Mouse (Mus musculus) ovary, postnatal 10 days (tissue): ENCODE data around the gene Wdr78.
A peak's percentile ranks its signal among the peaks of the same experiment; 100 is the strongest.

Source experiments
- DNase-seq: peaks from one replicate; pipeline ENCODE4 v3.0.0; 2022; ENCODE audit warnings: low spot score

The Wdr78 gene

GRCm38 (mm10) chr4:103114184-103115111, at the start of gene Wdr78, which contains the start of gene Mier1:
Wdr78 (minus strand) TSS chr4:103114555.
Mier1 (plus strand) TSS chr4:103114390.
- peak; percentile 86 for DNase-seq

GRCm38 (mm10) chr4:103158781-103159180, 44.4 kb upstream of the Wdr78 start:
- DNase-seq: no peak

- no peak for DNase-seq
These were observed 37.6 kb upstream of the Wdr78 start for GRCm38 (mm10) chr4:103151946-103152345.

GRCm38 (mm10) chr4:103146339-103146738, 32.0 kb upstream of the Wdr78 start:
- peak; percentile 42 for DNase-seq

GRCm38 (mm10) chr4:103136946-103137345, 22.6 kb upstream of the Wdr78 start:
- no peak for DNase-seq

GRCm38 (mm10) chr4:103126533-103126932, 12.2 kb upstream of the Wdr78 start:
- no peak for DNase-seq

GRCm38 (mm10) chr4:103123606-103124005, 9.3 kb upstream of the Wdr78 start:
- no peak for DNase-seq

- no peak for DNase-seq
These were observed 8.7 kb upstream of the Wdr78 start for GRCm38 (mm10) chr4:103123086-103123485.

- DNase-seq: no peak
These were observed 6.6 kb upstream of the Wdr78 start for GRCm38 (mm10) chr4:103120874-103121389.

GRCm38 (mm10) chr4:103120395-103120794, 6.0 kb upstream of the Wdr78 start:
- DNase-seq: no peak

GRCm38 (mm10) chr4:103120028-103120384, 5.7 kb upstream of the Wdr78 start:
- no peak for DNase-seq

GRCm38 (mm10) chr4:103119229-103120027, 5.1 kb upstream of the Wdr78 start:
- peak; percentile 64 for DNase-seq

- no peak for DNase-seq
These were observed 4.5 kb upstream of the Wdr78 start for GRCm38 (mm10) chr4:103118888-103119228.

- DNase-seq: no peak
These were observed 953 bp downstream of the Wdr78 start for GRCm38 (mm10) chr4:103113402-103113801.

GRCm38 (mm10) chr4:103112651-103113050, 1.7 kb downstream of the Wdr78 start:
- no peak for DNase-seq

GRCm38 (mm10) chr4:103098532-103098931, 15.8 kb downstream of the Wdr78 start:
- no peak for DNase-seq

- no peak for DNase-seq
These were observed 18.4 kb downstream of the Wdr78 start for GRCm38 (mm10) chr4:103095921-103096320.

GRCm38 (mm10) chr4:103085237-103085636, 29.1 kb downstream of the Wdr78 start:
- DNase-seq: no peak

GRCm38 (mm10) chr4:103070631-103071030, 43.7 kb downstream of the Wdr78 start:
- DNase-seq: no peak

- DNase-seq: no peak
These were observed 46.3 kb downstream of the Wdr78 start for GRCm38 (mm10) chr4:103067906-103068655.

- no peak for DNase-seq
These were observed 49.4 kb downstream of the Wdr78 start for GRCm38 (mm10) chr4:103064976-103065375.

GRCm38 (mm10) chr4:103064421-103064820, 49.9 kb downstream of the Wdr78 start:
- DNase-seq: no peak
